Mouse (Mus musculus) liver, postnatal 0 days (tissue): ENCODE measurements at regions not wholly inside any gene's neighbourhood (a gene's known extent, or its start where the extent isn't known, plus 50 kb on each side); places are given as distances from the start of the nearest gene placed in this dataset.

Experiments
- ATAC-seq: fragments of 200-750 bp; cut with Nextera tagmentation; 2 replicates; pipeline ENCODE4 v1.8.0; 2017; ENCODE audit warnings: mild to moderate bottlenecking, moderate library complexity
- DNase-seq: peaks from one replicate; pipeline ENCODE4 v3.0.0-alpha.2; 2016
- H3K27ac ChIP-seq: fragments of 300-500 bp; sonication (generic); 2 replicates; pipeline ENCODE4 v1.5.1; 2014; ENCODE audit warnings: antibody characterized with exemption, moderate library complexity, mild to moderate bottlenecking, low read depth
- H3K27me3 ChIP-seq: fragments of 300-500 bp; sonication (generic); 2 replicates; pipeline ENCODE4 v1.6.1; 2014; ENCODE audit warnings: low read length, control low read depth, mixed read lengths; ENCODE audit not compliant: insufficient read depth
- H3K36me3 ChIP-seq: fragments of 300-500 bp; sonication (generic); replicated peaks from 2 replicates; pipeline ENCODE4 v1.6.1; 2014; ENCODE audit warnings: mild to moderate bottlenecking, control low read depth, low read length, moderate library complexity, mixed read lengths; ENCODE audit not compliant: insufficient read depth
- H3K4me1 ChIP-seq: fragments of 300-500 bp; sonication (generic); 2 replicates; pipeline ENCODE4 v1.6.1; 2014; ENCODE audit warnings: antibody characterized with exemption, mild to moderate bottlenecking, control low read depth; ENCODE audit not compliant: insufficient read depth
- H3K4me2 ChIP-seq: fragments of 300-500 bp; sonication (generic); 2 replicates; pipeline ENCODE4 v1.6.1; 2014; ENCODE audit warnings: low read depth, mild to moderate bottlenecking, low read length, moderate library complexity, mixed read lengths
- H3K4me3 ChIP-seq: fragments of 300-500 bp; sonication (generic); 2 replicates; pipeline ENCODE4 v1.5.1; 2014; ENCODE audit warnings: low read depth, low read length
- H3K9ac ChIP-seq: fragments of 300-500 bp; sonication (generic); replicated peaks from 2 replicates; pipeline ENCODE4 v1.6.1; 2014; ENCODE audit warnings: mild to moderate bottlenecking, moderate library complexity
- H3K9me3 ChIP-seq: fragments of 300-500 bp; sonication (generic); 2 replicates; pipeline ENCODE4 v1.6.1; 2016; ENCODE audit warnings: mild to moderate bottlenecking, control low read depth, low read length, mixed read lengths
- CTCF ChIP-seq: sonication (generic); IDR thresholded peaks from 2 replicates; pipeline ENCODE4 v1.5.1; 2016; ENCODE audit warnings: antibody characterized with exemption, low read depth
- EP300 ChIP-seq: IDR thresholded peaks from 2 replicates; pipeline ENCODE4 v1.6.1; 2016; ENCODE audit warnings: antibody characterized with exemption, low read depth, mild to moderate bottlenecking
- WGBS: fragments of 180-500 bp; shearing (Covaris S2); extraction: QIAGEN DNeasy Blood & Tissue Kit; methylation state at CpG from one replicate; pipeline ENCODE4 v1.1.7; 2014; ENCODE audit not compliant: insufficient replicate concordance; 5-methylcytosine and 5-hydroxymethylcytosine counted together

- Histone ChIP-seq H3K36me3 (no peaks in the 10 kb centered on the region), H3K4me3 (peak overlapping the region; percentile 45), H3K4me2 (peak overlapping the region; percentile 78), H3K9me3 (no peaks in the 10 kb centered on the region), H3K9ac (no peak overlapping the region), H3K27me3 (peaks cover 53% of the 10 kb centered on the region), H3K4me1 (peaks cover 36% of the 10 kb centered on the region), H3K27ac (no peak overlapping the region)
- peak; percentile 40 for DNase-seq
- TF ChIP-seq CTCF (no peak), EP300 (no peak)
- 5% methylated on average over 31 of the region's 35 CpGs for WGBS
- ATAC-seq: no peak
Observed at GRCm38 (mm10) chr14:61686101-61686691, 78.9 kb downstream of the Kcnrg start.

GRCm38 (mm10) chr14:61686821-61687341 is 79.6 kb downstream of the Kcnrg start:
- Histone ChIP-seq H3K9me3 (no peaks in the 10 kb centered on the region), H3K4me3 (peak overlapping the region; percentile 45), H3K27ac (no peak overlapping the region), H3K36me3 (no peaks in the 10 kb centered on the region), H3K9ac (peak overlapping the region; percentile 50), H3K4me2 (peak overlapping the region; percentile 78), H3K27me3 (peaks cover 56% of the 10 kb centered on the region), H3K4me1 (peaks cover 36% of the 10 kb centered on the region)
- no peak for TF ChIP-seq CTCF
- no peak for TF ChIP-seq EP300
- WGBS: 1% methylated on average over 33 of the region's 33 CpGs
- DNase-seq (peak; percentile 47), ATAC-seq (no peak)

- no peak overlapping the region for H3K9ac ChIP-seq
- no peaks in the 10 kb centered on the region for H3K36me3 ChIP-seq
- peaks cover 36% of the 10 kb centered on the region for H3K4me1 ChIP-seq
- WGBS: under 1% methylated on average over 15 of the region's 15 CpGs
- no peak for TF ChIP-seq CTCF
- TF ChIP-seq EP300: no peak
- peak overlapping the region; percentile 78 for H3K4me2 ChIP-seq
- no peaks in the 10 kb centered on the region for H3K9me3 ChIP-seq
- H3K27ac ChIP-seq: no peak overlapping the region
- peaks cover 56% of the 10 kb centered on the region for H3K27me3 ChIP-seq
- H3K4me3 ChIP-seq: peak overlapping the region; percentile 45
- DNase-seq: no peak
- ATAC-seq: no peak
Observed at GRCm38 (mm10) chr14:61687346-61688012, 80.2 kb downstream of the Kcnrg start.

- TF ChIP-seq CTCF (no peak), EP300 (no peak)
- Histone ChIP-seq H3K9me3 (no peaks in the 10 kb centered on the region), H3K4me2 (peak overlapping the region; percentile 78; the same call in 1 of the 2 replicates), H3K9ac (no peak overlapping the region), H3K4me1 (peaks cover 36% of the 10 kb centered on the region), H3K36me3 (no peaks in the 10 kb centered on the region), H3K27me3 (peaks cover 56% of the 10 kb centered on the region), H3K4me3 (0 out of 2 replicates have a peak overlapping the region, but pooled peaks have one; percentile 45), H3K27ac (no peak overlapping the region)
- ATAC-seq (no peak), DNase-seq (no peak)
- 6% methylated on average over 11 of the region's 11 CpGs for WGBS
Observed at GRCm38 (mm10) chr14:61688013-61688520, 80.8 kb downstream of the Kcnrg start.

GRCm38 (mm10) chr14:61688666-61689065 is 81.4 kb downstream of the Kcnrg start:
- H3K36me3 ChIP-seq: no peaks in the 10 kb centered on the region
- H3K4me1 ChIP-seq: peaks cover 33% of the 10 kb centered on the region
- H3K9ac ChIP-seq: no peak overlapping the region
- no peak for ATAC-seq
- WGBS: 3% methylated on average over 9 of the region's 9 CpGs
- no peak overlapping the region for H3K27ac ChIP-seq
- H3K4me2 ChIP-seq: peak overlapping the region; percentile 58
- H3K9me3 ChIP-seq: no peaks in the 10 kb centered on the region
- TF ChIP-seq CTCF (no peak), EP300 (no peak)
- H3K27me3 ChIP-seq: peaks cover 56% of the 10 kb centered on the region
- peak overlapping the region; percentile 31 for H3K4me3 ChIP-seq
- no peak for DNase-seq

- Histone ChIP-seq H3K36me3 (no peaks in the 10 kb centered on the region), H3K9ac (no peak overlapping the region), H3K27me3 (peaks cover 56% of the 10 kb centered on the region), H3K4me1 (peaks cover 26% of the 10 kb centered on the region), H3K27ac (no peak overlapping the region), H3K4me2 (peak overlapping the region; percentile 58), H3K9me3 (no peaks in the 10 kb centered on the region), H3K4me3 (peak overlapping the region; percentile 31)
- ATAC-seq: no peak
- no peak for TF ChIP-seq EP300
- no peak for TF ChIP-seq CTCF
- peak; percentile 34 for DNase-seq
- WGBS: 2% methylated on average over 21 of the region's 21 CpGs
Observed at GRCm38 (mm10) chr14:61689281-61689680, 82.0 kb downstream of the Kcnrg start.
